Mouse (Mus musculus) embryonic fibroblast, embryonic 13.5 days (primary cell): ENCODE results near the gene Scn10a. TPM values are rescaled to one million over a fixed set of nuclear protein-coding genes. Genes with fewer than 3 reads are reported as not detected.

Experiments used
- H3K27ac ChIP-seq: 2 replicates; pipeline ENCODE4 v1.5.1; 2012; ENCODE audit warnings: low read length, control low read depth, inconsistent platforms; ENCODE audit not compliant: insufficient read depth
- H3K4me1 ChIP-seq: 2 replicates; pipeline ENCODE4 v1.6.1; 2011; ENCODE audit warnings: low read length; ENCODE audit not compliant: control insufficient read depth, insufficient read depth
- H3K4me3 ChIP-seq: 2 replicates; pipeline ENCODE4 v1.5.1; 2011; ENCODE audit warnings: mild to moderate bottlenecking, control low read depth, low read length; ENCODE audit not compliant: insufficient read depth
- CTCF ChIP-seq: IDR thresholded peaks from 2 replicates; pipeline ENCODE4 v1.5.1; 2011; ENCODE audit warnings: mild to moderate bottlenecking, control low read depth, low read length, moderate library complexity, borderline replicate concordance; ENCODE audit not compliant: insufficient read depth
- POLR2A ChIP-seq: IDR thresholded peaks from 2 replicates; pipeline ENCODE4 v1.6.1; 2011; ENCODE audit warnings: low read depth, mild to moderate bottlenecking, control low read depth, low read length, moderate library complexity
- polyA plus RNA-seq: library from polyadenylated mRNA; stranded (reverse); fragments of >200 nt; gene quantifications from 2 replicates; pipeline ENCODE4 v1.2.4, GENCODE M21; 2011; ENCODE audit warnings: low read depth; ENCODE audit not compliant: missing spikeins, insufficient read length

Gene Scn10a
- polyA plus RNA-seq, 1 experiment = not detected

- TF ChIP-seq POLR2A (no peak), CTCF (no peak)
- no peaks in the 10 kb centered on the region for H3K4me1 ChIP-seq
- no peak overlapping the region for H3K27ac ChIP-seq
- H3K4me3 ChIP-seq = no peak overlapping the region
Observed at GRCm38 (mm10) chr9:119624151-119624550, 95.0 kb downstream of the Scn10a start.

- Histone ChIP-seq H3K4me3 (no peak overlapping the region), H3K4me1 (no peaks in the 10 kb centered on the region), H3K27ac (no peak overlapping the region)
- TF ChIP-seq POLR2A (no peak), CTCF (no peak)
Observed at GRCm38 (mm10) chr9:119614798-119615197, 104.3 kb downstream of the Scn10a start.

- Histone ChIP-seq H3K4me3 (no peak overlapping the region), H3K4me1 (no peaks in the 10 kb centered on the region), H3K27ac (no peak overlapping the region)
- TF ChIP-seq CTCF = no peak
- no peak for TF ChIP-seq POLR2A
Observed at GRCm38 (mm10) chr9:119610563-119611166, 108.5 kb downstream of the Scn10a start.

- no peak for TF ChIP-seq CTCF
- no peak for TF ChIP-seq POLR2A
- no peaks in the 10 kb centered on the region for H3K4me1 ChIP-seq
Observed at GRCm38 (mm10) chr9:119606906-119607305, 112.2 kb downstream of the Scn10a start.

GRCm38 (mm10) chr9:119604607-119605006, 114.5 kb downstream of the Scn10a start:
- H3K4me3 ChIP-seq = no peak overlapping the region
- H3K4me1 ChIP-seq = no peaks in the 10 kb centered on the region
- no peak overlapping the region for H3K27ac ChIP-seq
- no peak for TF ChIP-seq POLR2A
- no peak for TF ChIP-seq CTCF

More at GRCm38 (mm10) chr9:119606906-119607305, 112.2 kb downstream of the Scn10a start:
- no peak overlapping the region for H3K4me3 ChIP-seq
- H3K27ac ChIP-seq = no peak overlapping the region

GRCm38 (mm10) chr9:119598501-119598900, 120.6 kb downstream of the Scn10a start:
- no peak overlapping the region for H3K4me3 ChIP-seq
- no peak overlapping the region for H3K27ac ChIP-seq
- no peaks in the 10 kb centered on the region for H3K4me1 ChIP-seq
- no peak for TF ChIP-seq POLR2A
- no peak for TF ChIP-seq CTCF

GRCm38 (mm10) chr9:119597332-119597731, 121.8 kb downstream of the Scn10a start:
- H3K4me1 ChIP-seq = no peaks in the 10 kb centered on the region
- TF ChIP-seq POLR2A (no peak), CTCF (no peak)
- H3K27ac ChIP-seq = no peak overlapping the region
- H3K4me3 ChIP-seq = no peak overlapping the region

- TF ChIP-seq CTCF (no peak), POLR2A (no peak)
- Histone ChIP-seq H3K27ac (no peak overlapping the region), H3K4me1 (no peaks in the 10 kb centered on the region), H3K4me3 (no peak overlapping the region)
Observed at GRCm38 (mm10) chr9:119589592-119589991, 129.5 kb downstream of the Scn10a start.

GRCm38 (mm10) chr9:119588763-119589449, 130.2 kb downstream of the Scn10a start:
- no peaks in the 10 kb centered on the region for H3K4me1 ChIP-seq
- no peak for TF ChIP-seq POLR2A
- TF ChIP-seq CTCF = no peak
- H3K4me3 ChIP-seq = no peak overlapping the region
- H3K27ac ChIP-seq = no peak overlapping the region

GRCm38 (mm10) chr9:119580668-119581067, 138.5 kb downstream of the Scn10a start:
- H3K4me1 ChIP-seq = 0 out of 2 replicates have a peak, but pooled peaks cover 2% of the 10 kb centered on the region
- no peak overlapping the region for H3K27ac ChIP-seq
- TF ChIP-seq CTCF (peak; percentile 95), POLR2A (no peak)

More at GRCm38 (mm10) chr9:119580668-119581067, 138.5 kb downstream of the Scn10a start:
- H3K4me3 ChIP-seq = no peak overlapping the region
